Mouse (Mus musculus): ENCODE data around the gene Calcoco2.
A peak's percentile ranks its signal among the peaks of the same experiment; 100 is the strongest.

Calcoco2 gene

GRCm38 (mm10) chr11:96076221-96077105, 35.3 kb downstream of the Calcoco2 start:
- peak; percentile 12 for DNase-seq

- peak; percentile 98 for DNase-seq
Measured at GRCm38 (mm10) chr11:96075509-96076220, 36.1 kb downstream of the Calcoco2 start, which contains the start of gene Atp5g1. Gene Atp5g1, minus strand, starts transcription at chr11:96075670.

GRCm38 (mm10) chr11:96075177-96075508, 36.6 kb downstream of the Calcoco2 start:
- DNase-seq, result no peak

GRCm38 (mm10) chr11:96074351-96075176, 37.2 kb downstream of the Calcoco2 start:
- no peak for DNase-seq

GRCm38 (mm10) chr11:96073295-96073993, 38.3 kb downstream of the Calcoco2 start:
- DNase-seq, result no peak

- DNase-seq, result no peak
Measured at GRCm38 (mm10) chr11:96071013-96071412, 40.8 kb downstream of the Calcoco2 start.

GRCm38 (mm10) chr11:96070353-96070752, 41.4 kb downstream of the Calcoco2 start:
- DNase-seq, result no peak

GRCm38 (mm10) chr11:96068231-96068630, 43.5 kb downstream of the Calcoco2 start:
- DNase-seq, result no peak

GRCm38 (mm10) chr11:96065215-96065911, 46.4 kb downstream of the Calcoco2 start, which contains the start of gene Ube2z:
Gene Ube2z, minus strand, starts transcription at chr11:96065388.
- DNase-seq, result peak; percentile 97

- DNase-seq, result peak; percentile 64
Measured at GRCm38 (mm10) chr11:96064521-96065214, 47.1 kb downstream of the Calcoco2 start.

- no peak for DNase-seq
Measured at GRCm38 (mm10) chr11:96058309-96058708, 53.5 kb downstream of the Calcoco2 start.

- DNase-seq, result no peak
Measured at GRCm38 (mm10) chr11:96050854-96051253, 60.9 kb downstream of the Calcoco2 start.

GRCm38 (mm10) chr11:96049939-96050338, 61.8 kb downstream of the Calcoco2 start:
- DNase-seq, result no peak
